Mouse (Mus musculus): ENCODE data around the gene Gpa33.

Gpa33 gene

DNA sequence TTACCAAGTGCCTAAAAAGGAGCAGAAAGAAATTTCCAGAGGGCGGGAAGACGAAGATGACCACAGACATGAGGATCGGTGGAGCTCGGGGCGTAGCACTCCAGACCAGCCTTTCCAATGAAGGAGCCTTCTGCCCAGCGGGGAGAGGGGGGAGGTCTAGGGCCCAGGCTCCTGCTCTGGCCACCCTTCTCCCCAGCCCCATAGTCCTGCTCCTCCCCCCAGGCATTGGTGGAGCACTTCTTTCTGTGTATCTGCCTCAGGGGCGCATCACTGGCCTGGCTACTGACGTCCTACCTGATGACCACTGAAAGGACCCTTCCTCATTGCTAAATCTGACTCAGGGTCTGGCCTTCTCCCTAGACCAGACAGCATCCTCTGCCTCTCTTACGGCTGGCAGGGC, 35.1 kb downstream of the Gpa33 start:
- DNase-seq = no peak

DNA sequence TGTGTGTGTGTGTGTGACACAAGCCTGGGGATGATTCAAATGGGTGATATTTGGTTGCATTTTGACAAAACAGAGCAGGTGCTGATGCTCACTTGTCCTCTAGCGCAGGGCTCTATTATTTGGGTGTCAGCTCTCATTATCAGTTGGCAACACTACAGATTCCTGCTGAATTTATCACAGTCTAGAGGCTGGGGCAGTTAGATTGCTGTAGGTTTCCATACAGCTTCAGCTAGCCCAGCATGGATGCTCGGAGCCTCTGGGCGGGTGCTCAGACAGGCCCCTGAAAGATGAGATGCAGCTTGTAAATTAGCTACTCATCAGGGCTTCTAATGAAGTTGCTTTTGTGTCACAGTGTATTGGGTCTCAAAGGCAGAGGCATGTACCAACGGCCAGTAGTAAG, 37.4 kb downstream of the Gpa33 start:
- DNase-seq = no peak

DNA sequence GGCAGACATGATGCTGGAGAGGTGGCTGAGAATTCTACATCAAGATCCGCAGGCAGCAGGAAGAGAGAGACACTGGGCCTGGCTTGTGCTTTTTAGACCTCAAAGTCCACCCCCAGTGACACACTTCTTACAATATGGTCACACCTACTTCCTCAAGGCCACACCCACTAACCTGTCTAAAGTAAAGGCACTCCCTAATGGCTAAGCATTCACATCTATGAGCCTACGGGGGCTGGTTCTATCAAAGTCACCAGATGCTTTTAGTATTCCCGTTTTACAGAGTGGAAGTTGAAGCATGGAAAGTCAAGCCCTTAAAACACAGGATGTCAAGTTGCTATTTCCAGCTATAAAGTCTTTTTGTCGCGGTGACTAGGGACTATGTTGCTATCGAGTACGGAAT, 38.0 kb downstream of the Gpa33 start:
- DNase-seq = no peak

DNA sequence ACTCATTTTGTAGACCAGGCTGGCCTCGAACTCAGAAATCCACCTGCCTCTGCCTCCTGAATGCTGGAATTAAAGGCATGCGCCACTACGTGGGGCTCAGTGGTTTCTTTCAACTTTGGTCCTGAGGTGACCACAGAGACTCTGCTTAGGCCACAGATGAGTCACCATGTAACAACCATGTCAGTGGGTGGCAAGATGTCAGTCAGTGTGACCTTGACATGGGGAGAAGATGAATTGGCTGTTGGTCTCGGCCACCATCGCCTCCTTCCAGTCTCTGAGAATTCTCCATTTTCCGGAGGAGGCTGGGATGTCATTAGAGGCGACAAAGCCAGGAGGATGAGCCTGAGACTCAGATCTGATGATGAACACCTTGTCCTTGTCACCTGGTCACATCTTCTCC, 39.7 kb downstream of the Gpa33 start:
- DNase-seq = no peak

DNA sequence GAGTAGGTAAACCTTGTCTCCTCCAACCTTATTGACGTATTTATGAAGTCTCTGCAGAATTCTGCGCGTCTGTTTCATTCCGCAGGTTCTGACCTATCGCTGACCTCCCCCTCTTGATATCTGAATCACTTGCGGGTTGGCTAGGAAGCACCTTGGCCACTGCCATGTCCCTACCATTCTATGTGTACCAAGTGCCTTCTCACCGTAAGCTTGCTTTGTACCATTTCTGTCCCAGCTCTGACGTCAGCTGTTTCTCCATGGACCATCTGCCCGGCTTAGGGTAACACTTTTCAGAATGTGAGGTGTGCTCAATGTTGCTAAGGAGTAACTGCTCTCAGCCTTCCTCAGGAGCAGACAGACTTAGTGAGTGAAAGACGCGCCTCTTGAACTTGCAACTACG, 40.8 kb downstream of the Gpa33 start:
- DNase-seq = no peak

DNA sequence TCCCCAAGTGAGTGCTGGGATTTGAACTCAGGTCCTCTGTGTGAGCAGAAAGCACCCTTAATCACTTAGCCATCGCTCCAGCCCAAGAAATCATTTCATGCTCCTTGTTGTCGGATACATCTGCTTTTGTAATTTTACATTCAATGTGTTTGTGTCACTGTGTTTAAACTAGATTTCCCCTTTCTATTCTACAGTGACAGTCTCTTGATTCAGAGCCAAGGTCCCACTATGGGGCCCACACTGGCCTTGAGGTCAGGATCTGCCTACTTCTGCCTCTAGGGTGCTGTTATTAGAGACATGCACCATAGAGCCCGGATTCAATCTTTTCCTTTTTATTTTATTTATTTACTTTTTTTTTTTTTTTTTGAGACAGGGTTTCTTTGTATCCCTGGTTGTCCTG, 43.0 kb downstream of the Gpa33 start:
- no peak for DNase-seq

DNA sequence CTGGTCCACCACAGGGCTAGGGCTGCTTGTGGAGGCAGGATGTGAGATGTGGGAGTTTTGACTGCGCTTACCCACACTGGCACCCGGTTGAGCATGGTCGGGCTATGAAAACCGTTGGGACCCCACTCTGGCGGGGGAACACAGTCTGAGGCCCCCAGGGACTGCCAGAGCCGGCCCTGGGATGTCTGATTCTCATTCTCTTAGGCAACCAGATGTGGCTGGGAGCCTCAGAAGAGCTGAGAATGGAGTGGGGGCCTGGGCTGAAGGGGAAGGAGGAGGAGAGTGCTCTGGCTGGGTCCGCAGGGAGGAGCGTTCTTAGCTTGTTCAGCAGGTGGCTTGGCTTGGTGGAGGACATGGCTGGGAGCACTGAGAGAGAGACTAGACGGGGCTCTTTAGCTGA, 43.6 kb downstream of the Gpa33 start:
- DNase-seq = no peak

DNA sequence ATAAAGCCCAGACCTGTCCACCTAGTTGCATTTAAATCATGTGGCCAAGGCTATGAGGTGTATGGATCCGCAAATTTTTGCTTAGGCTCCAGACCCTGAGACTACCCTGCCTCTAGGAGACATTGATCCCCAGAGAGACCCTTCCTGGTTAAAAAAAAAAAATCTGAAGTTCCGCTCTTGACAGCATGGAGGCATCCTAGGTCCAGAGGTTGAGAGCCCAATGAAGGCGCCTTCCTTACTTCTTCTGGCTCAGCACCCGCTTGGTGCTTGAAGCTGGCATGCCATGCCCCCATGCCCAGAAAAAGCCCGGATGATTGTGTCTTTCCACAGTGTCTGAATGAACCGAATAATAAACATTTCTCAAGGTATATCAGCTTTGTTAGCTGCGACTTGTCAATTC, 51.5 kb downstream of the Gpa33 start:
- no peak for DNase-seq

DNA sequence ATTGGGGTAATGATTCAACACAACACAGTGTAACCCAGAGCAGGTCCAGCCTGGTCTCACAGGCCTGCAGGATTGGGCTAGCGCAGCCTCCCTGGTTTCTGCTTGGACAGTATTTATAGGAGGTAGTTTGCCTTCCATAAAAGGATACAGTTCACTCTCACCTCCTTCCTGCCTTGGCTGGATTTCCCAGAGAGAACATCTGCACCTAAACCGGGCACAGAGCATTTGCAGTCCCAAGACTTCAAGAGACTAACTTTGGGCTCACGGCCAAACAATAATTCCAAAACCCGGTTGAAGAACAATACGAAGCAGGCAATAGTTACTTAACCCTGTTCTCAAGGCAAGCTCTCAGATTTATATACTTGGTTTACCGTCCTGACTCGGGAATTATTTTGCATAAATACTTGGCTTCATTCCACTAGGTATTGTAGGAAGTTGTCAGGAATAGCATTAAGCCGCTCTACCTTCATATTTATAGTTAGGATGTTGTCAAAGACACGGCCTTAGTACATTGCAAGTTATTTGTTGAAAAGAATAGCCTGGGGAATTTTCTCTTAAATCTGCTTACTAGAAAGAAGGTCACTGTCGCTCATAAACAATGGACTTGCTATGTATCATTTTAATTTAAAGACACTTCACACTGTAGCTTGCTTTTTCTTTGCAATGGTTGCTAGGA, 53.1 kb downstream of the Gpa33 start:
- DNase-seq = no peak

DNA sequence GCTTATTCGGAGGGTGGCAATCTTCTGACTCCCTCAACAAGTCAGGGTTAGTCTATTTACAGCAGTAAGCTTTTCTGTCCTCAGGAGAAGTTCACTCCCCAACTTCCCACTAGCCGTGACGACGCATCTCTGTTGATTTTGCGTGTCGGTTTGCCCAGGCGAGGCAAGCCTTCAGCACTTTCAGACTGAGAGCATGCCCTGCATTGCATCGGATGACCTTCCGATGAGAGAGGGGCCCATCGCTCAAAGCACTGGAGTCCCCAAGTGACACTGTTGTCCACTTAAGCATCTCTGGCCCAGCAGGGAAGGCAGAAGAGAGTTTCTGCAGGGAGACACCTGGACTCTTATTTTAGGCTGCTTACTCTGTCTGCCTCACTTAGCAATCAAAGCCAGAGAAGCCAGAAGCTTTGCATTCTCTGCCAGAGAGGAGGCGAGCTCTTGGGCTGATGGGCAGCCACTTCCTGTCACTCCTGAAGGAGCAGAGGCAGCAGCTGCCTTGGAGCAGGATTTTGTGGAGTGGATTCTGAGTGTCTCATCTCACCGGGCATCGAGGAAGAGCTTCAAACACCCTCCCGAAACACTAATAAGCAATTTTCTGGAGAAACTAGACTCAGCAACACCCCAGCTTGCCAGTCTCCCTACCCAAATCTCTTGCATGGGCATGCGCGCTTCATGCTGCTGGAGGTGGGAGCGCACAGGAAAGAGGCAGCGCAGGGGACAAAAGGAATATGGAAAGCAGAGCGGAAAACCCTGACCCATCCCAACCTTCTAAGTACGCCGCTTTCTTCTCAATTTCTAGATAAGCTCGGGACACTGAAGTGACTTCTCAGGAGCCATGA, 54.6 kb downstream of the Gpa33 start:
- DNase-seq = no peak

DNA sequence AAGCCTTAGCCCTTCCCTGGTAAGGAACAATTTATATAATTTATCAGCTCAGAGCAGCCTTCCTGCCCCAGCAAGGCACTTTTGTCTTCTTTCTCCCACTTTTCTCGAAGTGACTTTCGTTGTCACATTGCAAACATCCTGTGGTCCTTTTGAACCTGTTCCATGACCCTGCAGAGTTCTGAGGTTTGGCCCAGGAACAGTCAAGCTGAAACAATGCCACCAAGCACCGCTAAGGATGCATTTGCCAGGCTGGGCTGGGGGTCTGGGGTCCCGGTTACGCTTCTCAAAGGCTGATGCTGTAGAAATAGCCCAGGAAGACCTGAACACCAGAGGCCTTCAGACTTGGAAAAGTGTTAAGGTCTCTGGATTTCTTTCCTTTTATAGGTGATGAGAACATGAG, 55.3 kb downstream of the Gpa33 start:
- no peak for DNase-seq

DNA sequence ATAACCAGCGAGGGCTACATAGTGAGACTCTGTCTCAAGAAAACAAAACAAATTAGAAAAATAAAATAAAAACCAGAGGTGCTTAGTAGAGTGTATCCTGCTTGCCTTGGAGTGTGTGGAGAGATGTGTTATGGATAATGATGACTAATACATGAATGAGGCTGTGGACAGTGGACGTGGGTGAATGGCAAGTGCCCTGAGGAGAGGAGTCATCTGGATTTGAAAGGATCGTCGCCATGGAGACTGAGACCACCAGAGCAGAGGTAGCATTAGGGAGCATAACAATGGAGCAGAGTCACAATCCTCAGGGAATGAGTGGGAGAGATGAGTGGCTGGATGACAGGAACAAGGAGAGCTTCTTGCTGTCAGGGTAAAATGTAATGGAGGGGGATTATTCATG, 59.8 kb downstream of the Gpa33 start:
- DNase-seq = no peak

DNA sequence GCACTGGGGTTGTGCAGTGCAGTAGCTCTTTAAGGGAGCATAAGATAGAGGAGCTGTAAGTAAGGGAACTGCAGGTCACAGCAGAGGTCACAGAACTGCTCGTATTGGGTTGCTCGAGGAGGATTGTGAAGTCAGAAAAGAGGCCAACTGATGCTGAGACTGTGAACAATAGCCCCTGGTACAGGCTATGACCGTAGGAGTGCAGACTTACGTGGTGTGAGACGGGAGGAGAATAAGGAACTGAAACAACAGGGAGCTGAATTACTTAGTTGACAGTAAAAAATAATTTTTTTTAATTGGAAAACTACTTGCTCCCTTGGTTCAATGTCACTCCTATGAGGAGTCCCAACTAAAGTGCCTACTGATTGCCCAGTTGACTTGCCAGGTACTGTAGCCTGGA, 74.1 kb downstream of the Gpa33 start:
- DNase-seq = no peak

DNA sequence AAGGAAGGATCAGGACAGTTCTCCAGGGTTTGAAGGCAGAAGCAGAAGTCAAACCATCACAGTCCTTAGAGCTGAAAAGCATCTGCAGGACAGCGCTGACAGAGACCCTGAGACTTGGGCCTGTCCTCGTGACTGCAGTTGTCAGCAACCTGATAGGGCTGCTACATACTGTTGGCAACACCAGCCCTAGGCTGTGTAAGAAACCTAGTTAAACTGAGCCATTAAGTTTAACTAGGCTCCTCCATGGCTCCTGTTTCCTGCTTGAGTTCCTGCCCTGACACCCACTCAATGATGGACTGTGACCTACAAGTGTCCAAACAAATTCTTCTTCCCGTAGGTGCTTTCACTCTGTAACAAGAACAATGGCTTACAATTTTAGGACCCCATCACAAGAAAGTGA, 75.1 kb downstream of the Gpa33 start:
- DNase-seq = no peak

DNA sequence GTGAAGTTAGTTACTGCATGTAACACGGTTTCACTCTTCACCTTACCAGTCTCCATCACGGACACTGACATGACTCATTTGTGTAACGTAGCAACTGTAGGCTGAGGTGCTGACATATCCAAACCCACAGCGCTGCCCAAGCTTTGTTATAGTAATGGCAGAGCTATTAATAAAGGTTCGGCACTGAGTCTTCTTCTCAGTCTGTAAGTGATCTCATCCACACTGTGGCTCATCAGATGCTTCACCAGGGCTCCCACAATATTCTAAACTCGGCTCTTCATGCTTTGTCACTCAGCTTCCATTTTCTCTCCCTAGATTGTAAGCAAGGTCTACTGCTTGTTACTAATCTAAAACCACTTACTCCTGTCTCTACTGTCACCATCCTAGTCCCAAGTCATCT, 79.3 kb downstream of the Gpa33 start:
- no peak for DNase-seq

DNA sequence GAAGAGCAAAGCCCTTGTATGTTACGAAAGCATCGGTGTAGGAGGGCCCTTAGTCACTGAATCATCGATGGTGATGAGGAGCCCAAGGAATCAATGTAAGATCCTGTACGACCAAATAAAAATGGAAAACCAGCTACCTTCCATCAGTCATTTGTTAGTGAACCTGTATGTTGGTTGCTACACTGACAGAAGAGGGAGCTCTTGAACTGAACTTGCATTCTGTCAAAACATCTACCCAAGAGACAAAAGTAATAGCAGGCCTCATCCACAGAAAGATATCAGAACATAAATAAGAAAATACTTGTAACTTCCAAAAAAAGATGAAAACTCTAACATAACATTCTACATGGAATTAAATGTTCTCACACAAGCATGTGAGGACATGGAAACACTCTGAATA, 84.1 kb downstream of the Gpa33 start:
- DNase-seq = no peak

Data from lung, postnatal 10 days (tissue).